Mouse (Mus musculus) midbrain, postnatal 0 days (tissue): ENCODE data around the gene Tex261. TPM values are rescaled to one million over a fixed set of nuclear protein-coding genes. Genes with fewer than 3 reads are reported as not detected.

Experiments used
- ATAC-seq: fragments of 200-750 bp; cut with Nextera tagmentation; 2 replicates; pipeline ENCODE4 v1.8.0; 2017; ENCODE audit warnings: moderate number of reproducible peaks, mild to moderate bottlenecking, moderate TSS enrichment, moderate library complexity; ENCODE audit not compliant: low FRiP score
- DNase-seq: peaks from one replicate; pipeline ENCODE4 v3.0.0-alpha.2; 2015; ENCODE audit warnings: low spot score
- H3K27ac ChIP-seq: fragments of 300-500 bp; sonication (generic); 2 replicates; pipeline ENCODE4 v1.5.1; 2014; ENCODE audit warnings: low read depth, mild to moderate bottlenecking, low read length, mixed read lengths
- H3K27me3 ChIP-seq: fragments of 300-500 bp; sonication (generic); 2 replicates; pipeline ENCODE4 v1.6.1; 2014; ENCODE audit warnings: low read length, control low read depth, mixed read lengths; ENCODE audit not compliant: insufficient read depth
- H3K36me3 ChIP-seq: fragments of 300-500 bp; sonication (generic); 2 replicates; pipeline ENCODE4 v1.6.1; 2014; ENCODE audit warnings: low read length, control low read depth, mixed read lengths; ENCODE audit not compliant: insufficient read depth
- H3K4me1 ChIP-seq: fragments of 300-500 bp; sonication (generic); 2 replicates; pipeline ENCODE4 v1.6.1; 2014; ENCODE audit warnings: mild to moderate bottlenecking, control low read depth, antibody characterized with exemption, low read length, mixed read lengths; ENCODE audit not compliant: insufficient read depth
- H3K4me2 ChIP-seq: fragments of 300-500 bp; sonication (generic); 2 replicates; pipeline ENCODE4 v1.6.1; 2014; ENCODE audit warnings: low read depth, mild to moderate bottlenecking, low read length, mixed read lengths; ENCODE audit not compliant: poor library complexity, severe bottlenecking
- H3K4me3 ChIP-seq: fragments of 300-500 bp; sonication (generic); 2 replicates; pipeline ENCODE4 v1.5.1; 2014; ENCODE audit warnings: low read depth, mild to moderate bottlenecking, low read length, moderate library complexity
- H3K9ac ChIP-seq: fragments of 300-500 bp; sonication (generic); replicated peaks from 2 replicates; pipeline ENCODE4 v1.6.1; 2014; ENCODE audit warnings: mild to moderate bottlenecking, low read length, moderate library complexity, mixed read lengths; ENCODE audit not compliant: poor library complexity, severe bottlenecking
- H3K9me3 ChIP-seq: fragments of 300-500 bp; sonication (generic); 2 replicates; pipeline ENCODE4 v1.6.1; 2016; ENCODE audit warnings: low read length, control low read depth
- CTCF ChIP-seq: IDR thresholded peaks from 2 replicates; pipeline ENCODE4 v1.5.1; 2016; ENCODE audit warnings: antibody characterized with exemption, mild to moderate bottlenecking
- WGBS: fragments of 180-500 bp; shearing (Covaris S2); extraction: QIAGEN DNeasy Blood & Tissue Kit; methylation state at CpG from one replicate; pipeline ENCODE4 v1.1.7; 2014; 5-methylcytosine and 5-hydroxymethylcytosine counted together
- polyA plus RNA-seq: library from polyadenylated mRNA; unstranded; fragments of >200 nt; fragmentation: Nextera tagmentation; extraction: Ambion mirVana; gene quantifications from 2 replicates; pipeline ENCODE4 v1.2.1, GENCODE M21; 2015
- total RNA-seq: library from RNA; depleted of rRNA; stranded (reverse); fragments of >200 nt; gene quantifications from 2 replicates; pipeline ENCODE4 v1.2.3, GENCODE M21; 2014; rRNA removed

The Tex261 gene
- total and polyA plus RNA-seq, 2 experiments from 2014 or later = 54.4 to 66.8 TPM

DNA sequence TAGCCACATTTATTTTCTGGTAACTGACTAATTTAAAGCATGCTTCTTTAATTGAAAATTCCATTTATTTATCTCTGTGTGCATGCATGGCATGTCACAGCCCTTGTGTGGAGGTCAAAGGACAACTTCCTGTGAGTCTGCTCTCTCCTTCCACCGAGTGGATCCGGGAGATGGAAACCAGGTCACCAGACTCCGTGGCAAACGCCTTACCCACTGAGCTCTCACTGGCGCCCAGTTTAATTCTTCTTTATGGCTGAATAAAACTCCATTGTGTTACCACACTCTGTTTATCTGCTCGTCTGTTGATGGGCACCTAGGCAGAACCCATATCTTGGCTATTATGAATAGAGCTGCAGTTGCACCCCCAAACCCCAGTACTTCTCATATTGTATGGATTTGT is 53.1 kb downstream of the Tex261 start:
- Histone ChIP-seq H3K27me3 (peaks cover 47% of the 10 kb centered on the region), H3K27ac (no peak overlapping the region), H3K36me3 (no peaks in the 10 kb centered on the region), H3K4me1 (no peaks in the 10 kb centered on the region), H3K4me3 (no peak overlapping the region), H3K9ac (no peak overlapping the region), H3K4me2 (no peak overlapping the region), H3K9me3 (no peaks in the 10 kb centered on the region)
- DNase-seq (no peak), ATAC-seq (no peak)
- WGBS = 23% methylated on average over 6 of the region's 6 CpGs
- no peak for TF ChIP-seq CTCF

Other genes starting within 250 kb of the Tex261 start
- gene Actg2, start 239.5 kb downstream of the Tex261 start, total RNA-seq = 1.6 and 2.0 TPM in 2 replicates
- 1.6 and 1.8 TPM in 2 replicates for gene Actg2, start 239.5 kb downstream of the Tex261 start, polyA plus RNA-seq
- gene Stambp, start 203.1 kb downstream of the Tex261 start, total RNA-seq = 17.4 and 18.3 TPM in 2 replicates
- gene Stambp, start 203.1 kb downstream of the Tex261 start, polyA plus RNA-seq = 72.2 and 75.5 TPM in 2 replicates
- not detected in 2 replicates for gene Clec4f, start 119.6 kb downstream of the Tex261 start, total RNA-seq
- gene Clec4f, start 119.6 kb downstream of the Tex261 start, polyA plus RNA-seq = 0.12 and 0.19 TPM in 2 replicates
- 0.16 TPM in 1 of 2 replicates, not detected in the other for gene Cd207, start 98.0 kb downstream of the Tex261 start, total RNA-seq
- not detected in 2 replicates for gene Cd207, start 98.0 kb downstream of the Tex261 start, polyA plus RNA-seq
- not detected in 2 replicates for gene Vax2, start 64.5 kb downstream of the Tex261 start, total RNA-seq
- gene Vax2, start 64.5 kb downstream of the Tex261 start, polyA plus RNA-seq = not detected in 2 replicates
- 0.77 TPM in 1 of 2 replicates, not detected in the other for gene Atp6v1b1, start 32.8 kb downstream of the Tex261 start, total RNA-seq
- gene Atp6v1b1, start 32.8 kb downstream of the Tex261 start, polyA plus RNA-seq = 0.07 TPM in 1 of 2 replicates, not detected in the other
- not detected in 2 replicates for gene Ankrd53, start 13.2 kb downstream of the Tex261 start, total RNA-seq
- 0.10 and 0.12 TPM in 2 replicates for gene Ankrd53, start 13.2 kb downstream of the Tex261 start, polyA plus RNA-seq
- gene Nagk, start 19.2 kb upstream of the Tex261 start, total RNA-seq = 58.1 and 60.6 TPM in 2 replicates
- 94.7 and 104 TPM in 2 replicates for gene Nagk, start 19.2 kb upstream of the Tex261 start, polyA plus RNA-seq
- gene Paip2b, start 55.9 kb upstream of the Tex261 start, total RNA-seq = 59.3 and 66.5 TPM in 2 replicates
- 25.9 and 26.1 TPM in 2 replicates for gene Paip2b, start 55.9 kb upstream of the Tex261 start, polyA plus RNA-seq
- 107 and 123 TPM in 2 replicates for gene Zfp638, start 91.3 kb upstream of the Tex261 start, total RNA-seq
- 47.0 and 53.8 TPM in 2 replicates for gene Zfp638, start 91.3 kb upstream of the Tex261 start, polyA plus RNA-seq
- gene Dysf, start 232.8 kb upstream of the Tex261 start, total RNA-seq = 1.4 and 1.8 TPM in 2 replicates
- 1.7 and 2.0 TPM in 2 replicates for gene Dysf, start 232.8 kb upstream of the Tex261 start, polyA plus RNA-seq